ENCODE assay signal across 22 mouse cellular contexts in genomic region chr4:134447966-134448365, GRCm38 (mm10). TPM values are rescaled to one million over a fixed set of nuclear protein-coding genes. Genes with fewer than 3 reads are reported as not detected.
DNase-seq lines count a peak whose midpoint lies in the region; ATAC-seq and TF ChIP-seq lines count a peak whose summit lies in the region.
"Had no signal": no experiment of that assay in that cellular context is flagged by ENCODE, and none has a peak within 500 bp of the region (broad histone marks: within the 10 kb centered on the region; RNA-seq: fewer than 3 reads in every experiment).

No protein-coding gene starts in this region.

- H3K4me3 ChIP-seq in hindbrain, postnatal 0 days (ENCODE audit: low read length), result no peak overlapping the region
- no peak overlapping the region for H3K4me3 ChIP-seq in hindbrain, embryonic 12.5 days
- no peak overlapping the region for H3K4me3 ChIP-seq in neural tube, embryonic 13.5 days
- H3K4me3 ChIP-seq: heart, embryonic 12.5 days; hindbrain, embryonic 13.5 days; limb, embryonic 13.5 days; neural tube, embryonic 12.5 days had no signal

- H3K36me3 ChIP-seq in hindbrain, postnatal 0 days (ENCODE audit: insufficient read depth, low read length), result no peaks in the 10 kb centered on the region
- H3K36me3 ChIP-seq in hindbrain, embryonic 12.5 days, result no peaks in the 10 kb centered on the region
- no peaks in the 10 kb centered on the region for H3K36me3 ChIP-seq in neural tube, embryonic 13.5 days
- H3K36me3 ChIP-seq: heart, embryonic 12.5 days; hindbrain, embryonic 13.5 days; limb, embryonic 13.5 days; neural tube, embryonic 12.5 days had no signal

- ATAC-seq in hindbrain, postnatal 0 days, result 0 out of 2 replicates have a peak, but pooled peaks have one; percentile 42
- no peak for ATAC-seq in hindbrain, embryonic 12.5 days (ENCODE audit: low FRiP score)
- ATAC-seq in neural tube, embryonic 13.5 days (ENCODE audit: low read depth), result no peak
- ATAC-seq: Patski had no signal

- H3K27me3 ChIP-seq in hindbrain, postnatal 0 days (ENCODE audit: insufficient read depth, low read length), result no peaks in the 10 kb centered on the region
- no peaks in the 10 kb centered on the region for H3K27me3 ChIP-seq in hindbrain, embryonic 12.5 days
- no peaks in the 10 kb centered on the region for H3K27me3 ChIP-seq in neural tube, embryonic 13.5 days
- H3K27me3 ChIP-seq: hindbrain, embryonic 13.5 days; neural tube, embryonic 12.5 days; Patski had no signal

- DNase-seq in hindbrain, postnatal 0 days (ENCODE audit: low spot score), result no peak
- no peak for DNase-seq in neural tube, embryonic 10.5 days (ENCODE audit: extremely low spot score, low spot score)
- peak; percentile 47 for DNase-seq in R1 (ENCODE audit: low read depth, low spot score)
- DNase-seq in thymus, postnatal 36 days, result peak; percentile 27 to 62
- no peak for DNase-seq in layer of hippocampus, adult 9-11 months
- DNase-seq: adrenal gland, postnatal 25 days; B cell, adult 2 months; cerebellum, adult 18-20 months; cerebellum, postnatal 25 days; gastrocnemius, postnatal 10 days; heart, adult 11 months; heart, postnatal 14 days; kidney, adult 8-10 months; kidney, postnatal 14 days had no signal

- WGBS in hindbrain, postnatal 0 days, result 54% methylated on average over 23 of the region's 23 CpGs
- 52% methylated on average over 20 of the region's 23 CpGs for WGBS in hindbrain, embryonic 12.5 days
- 71% methylated on average over 8 of the region's 23 CpGs for WGBS in neural tube, embryonic 13.5 days

- H3K27ac ChIP-seq in hindbrain, postnatal 0 days, result no peak overlapping the region
- no peak overlapping the region for H3K27ac ChIP-seq in hindbrain, embryonic 12.5 days
- H3K27ac ChIP-seq in neural tube, embryonic 13.5 days (replicated peaks), result no peak overlapping the region
- H3K27ac ChIP-seq: hindbrain, embryonic 13.5 days; limb, embryonic 13.5 days; liver, embryonic 14.5 days; neural tube, embryonic 12.5 days had no signal

- no peak for TF ChIP-seq CTCF in hindbrain, postnatal 0 days (IDR thresholded peaks at IDR 0.05; ENCODE audit: low read depth)

- H3K4me2 ChIP-seq in hindbrain, postnatal 0 days (ENCODE audit: low read depth, low read length), result no peak overlapping the region
- H3K4me2 ChIP-seq in hindbrain, embryonic 12.5 days (replicated peaks), result no peak overlapping the region
- no peak overlapping the region for H3K4me2 ChIP-seq in neural tube, embryonic 13.5 days
- H3K4me2 ChIP-seq: heart, embryonic 12.5 days; hindbrain, embryonic 13.5 days; limb, embryonic 13.5 days; neural tube, embryonic 12.5 days had no signal

- peaks cover 28% of the 10 kb centered on the region for H3K4me1 ChIP-seq in hindbrain, postnatal 0 days (ENCODE audit: insufficient read depth, low read length)
- H3K4me1 ChIP-seq in hindbrain, embryonic 12.5 days, result peaks cover 40% of the 10 kb centered on the region
- peaks cover 35% of the 10 kb centered on the region for H3K4me1 ChIP-seq in neural tube, embryonic 13.5 days (replicated peaks)

- no peaks in the 10 kb centered on the region for H3K9me3 ChIP-seq in hindbrain, postnatal 0 days (ENCODE audit: low read length)
- no peaks in the 10 kb centered on the region for H3K9me3 ChIP-seq in hindbrain, embryonic 12.5 days (replicated peaks)
- no peaks in the 10 kb centered on the region for H3K9me3 ChIP-seq in neural tube, embryonic 13.5 days
- H3K9me3 ChIP-seq: heart, embryonic 12.5 days; hindbrain, embryonic 13.5 days; limb, embryonic 13.5 days; neural tube, embryonic 12.5 days had no signal

- no peak overlapping the region for H3K9ac ChIP-seq in hindbrain, postnatal 0 days (replicated peaks; ENCODE audit: low read length)
- H3K9ac ChIP-seq in hindbrain, embryonic 12.5 days, result no peak overlapping the region
- 0 out of 2 replicates have a peak overlapping the region, but pooled peaks have one; percentile 17 for H3K9ac ChIP-seq in neural tube, embryonic 13.5 days
- H3K9ac ChIP-seq: heart, embryonic 12.5 days; hindbrain, embryonic 13.5 days; limb, embryonic 13.5 days; liver, embryonic 14.5 days; neural tube, embryonic 12.5 days had no signal

RNA-seq across cellular contexts. Expression of gene Stmn1, which starts 20.2 kb away (rescaled TPM):
- 667 and 752 TPM in 2 replicates for total RNA-seq in hindbrain, postnatal 0 days (2014; rRNA removed)
- 4,115 and 4,307 TPM in 2 replicates for polyA plus RNA-seq in hindbrain, postnatal 0 days (2015; fragmentation: Nextera tagmentation; extraction: Ambion mirVana)
- 4,582 and 4,772 TPM in 2 replicates for polyA plus RNA-seq in hindbrain, embryonic 12.5 days (2016; fragmentation: Nextera tagmentation; extraction: Ambion mirVana)
- 6,082 and 6,118 TPM in 2 replicates for polyA plus RNA-seq in neural tube, embryonic 13.5 days (2015; fragmentation: Nextera tagmentation; extraction: Ambion mirVana)

RNA-seq across cellular contexts. Expression of gene Paqr7, which starts 48.5 kb away (rescaled TPM):
- 121 and 142 TPM in 2 replicates for total RNA-seq in hindbrain, postnatal 0 days (2014; rRNA removed)
- 41.1 and 43.5 TPM in 2 replicates for polyA plus RNA-seq in hindbrain, postnatal 0 days (2015; fragmentation: Nextera tagmentation; extraction: Ambion mirVana)
- 9.7 and 9.8 TPM in 2 replicates for polyA plus RNA-seq in hindbrain, embryonic 12.5 days (2016; fragmentation: Nextera tagmentation; extraction: Ambion mirVana)
- 19.5 and 23.3 TPM in 2 replicates for polyA plus RNA-seq in neural tube, embryonic 13.5 days (2015; fragmentation: Nextera tagmentation; extraction: Ambion mirVana)

RNA-seq across cellular contexts. Expression of gene Pafah2, which starts 51.8 kb away (rescaled TPM):
- total RNA-seq in hindbrain, postnatal 0 days (2014; rRNA removed), result 12.1 and 17.9 TPM in 2 replicates
- 5.3 and 6.7 TPM in 2 replicates for polyA plus RNA-seq in hindbrain, postnatal 0 days (2015; fragmentation: Nextera tagmentation; extraction: Ambion mirVana)
- 9.2 and 10.7 TPM in 2 replicates for polyA plus RNA-seq in hindbrain, embryonic 12.5 days (2016; fragmentation: Nextera tagmentation; extraction: Ambion mirVana)
- polyA plus RNA-seq in neural tube, embryonic 13.5 days (2015; fragmentation: Nextera tagmentation; extraction: Ambion mirVana), result 7.4 and 8.0 TPM in 2 replicates

Comparison
In these comparisons a context has a peak if more than half of its experiments do, and no peak if none do; other contexts are left out.
1. DNase-seq: peak in R1 (single experiment) and thymus, postnatal 36 days (2 of 2); none in hindbrain, postnatal 0 days (single experiment), neural tube, embryonic 10.5 days (single experiment) and layer of hippocampus, adult 9-11 months (single experiment).